Mouse (Mus musculus) myocyte (in vitro differentiated cells): ENCODE data around the gene Slc12a8.
A peak's percentile ranks its signal among the peaks of the same experiment; 100 is the strongest.

ENCODE experiments used
- CEBPB ChIP-seq: IDR thresholded peaks from 2 replicates; pipeline ENCODE4 v1.6.1; 2011; ENCODE audit warnings: mild to moderate bottlenecking, moderate library complexity; ENCODE audit not compliant: poor library complexity, insufficient read depth, severe bottlenecking
- E2F4 ChIP-seq: IDR thresholded peaks from one replicate; pipeline ENCODE4 v1.6.1; 2011; ENCODE audit warnings: mild to moderate bottlenecking, control low read depth, moderate library complexity; ENCODE audit not compliant: insufficient read depth
- MAX ChIP-seq: IDR thresholded peaks from one replicate; pipeline ENCODE4 v1.6.1; 2011; ENCODE audit warnings: low read depth, mild to moderate bottlenecking, control low read depth
- MYOG ChIP-seq, 3 experiments: IDR thresholded peaks; one replicate each; pipeline ENCODE4 v1.6.1; 2011; ENCODE audit warnings: control low read depth in 2 of 3, low read depth in 2 of 3, mild to moderate bottlenecking in 2 of 3; ENCODE audit not compliant: insufficient read length in 2 of 3, control insufficient read depth in 1 of 3, insufficient read depth in 1 of 3
- POLR2A ChIP-seq: IDR thresholded peaks from one replicate; pipeline ENCODE4 v1.6.1; 2011; ENCODE audit warnings: low read depth, mild to moderate bottlenecking, control low read depth, moderate library complexity; ENCODE audit not compliant: insufficient read length
- POLR2AphosphoS2 ChIP-seq: IDR thresholded peaks from one replicate; pipeline ENCODE4 v1.6.1; 2011; ENCODE audit warnings: low read depth, control low read depth; ENCODE audit not compliant: insufficient read length
- SRF ChIP-seq: IDR thresholded peaks from one replicate; pipeline ENCODE4 v1.6.1; 2011; ENCODE audit warnings: low read depth; ENCODE audit not compliant: control insufficient read depth, insufficient read length
- TCF12 ChIP-seq: IDR thresholded peaks from one replicate; pipeline ENCODE4 v1.6.1; 2011; ENCODE audit warnings: mild to moderate bottlenecking, control low read depth; ENCODE audit not compliant: poor library complexity, insufficient read depth, severe bottlenecking
- TCF3 ChIP-seq: IDR thresholded peaks from one replicate; pipeline ENCODE4 v1.6.1; 2011; ENCODE audit warnings: low read depth, control low read depth; ENCODE audit not compliant: insufficient read length
- USF1 ChIP-seq: IDR thresholded peaks from one replicate; pipeline ENCODE4 v1.6.1; 2011; ENCODE audit warnings: low read depth, mild to moderate bottlenecking, control low read depth, moderate library complexity

DNA sequence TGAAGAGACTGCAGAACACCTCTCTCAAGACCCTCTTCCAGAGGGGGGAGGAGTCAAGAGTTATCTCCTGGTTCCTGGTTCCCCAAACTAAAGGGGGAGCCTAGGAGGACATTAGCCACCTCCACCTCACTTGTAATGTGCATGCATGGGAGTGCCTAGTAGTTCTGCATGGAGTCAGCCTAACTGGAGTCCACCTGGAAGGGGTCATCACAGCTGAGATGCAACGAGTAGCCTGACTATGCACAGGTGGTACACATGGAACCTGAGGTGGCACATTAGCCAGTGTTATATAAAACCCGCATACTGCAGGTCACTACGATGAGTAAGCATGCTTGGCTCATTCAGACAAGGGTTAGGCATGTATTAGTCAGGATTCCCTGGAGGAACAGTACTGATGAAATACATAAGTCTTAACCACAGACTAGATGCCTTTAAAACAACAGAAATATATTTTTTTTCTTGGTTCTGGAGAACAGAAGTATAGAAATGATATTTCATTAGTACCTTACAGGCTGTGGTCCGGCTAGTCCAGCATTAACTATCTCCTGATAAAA lies 149.9 kb downstream of the Slc12a8 start:
- TF ChIP-seq E2F4 = no peak
- no peak for TF ChIP-seq POLR2A
- TF ChIP-seq MAX = no peak
- no peak for TF ChIP-seq TCF12
- no peak for TF ChIP-seq POLR2AphosphoS2
- TF ChIP-seq SRF = no peak
- TF ChIP-seq USF1 = no peak
- TF ChIP-seq CEBPB = peak; percentile 37; the same call in 1 of the 2 replicates
- no peak for TF ChIP-seq TCF3
- TF ChIP-seq MYOG (IDR thresholded peaks at IDR 0.05; ENCODE audit: control insufficient read depth in 1 of 3, insufficient read depth in 1 of 3, insufficient read length in 2 of 3, low read depth in 2 of 3) = no peak
